Mouse (Mus musculus) spleen, adult 2 months (tissue): ENCODE measurements around the gene Hpd.

Source experiments
- CTCF ChIP-seq: fragments of 200-500 bp; IDR thresholded peaks from 2 replicates; pipeline ENCODE4 v1.5.1; 2011; ENCODE audit warnings: mild to moderate bottlenecking, inconsistent platforms; ENCODE audit not compliant: insufficient read depth, insufficient read length, insufficient replicate concordance; ENCODE audit errors: extremely low read depth
- POLR2A ChIP-seq: fragments of 200-500 bp; IDR thresholded peaks from 2 replicates; pipeline ENCODE4 v1.6.1; 2011; ENCODE audit warnings: low read depth, low read length, inconsistent platforms

DNA sequence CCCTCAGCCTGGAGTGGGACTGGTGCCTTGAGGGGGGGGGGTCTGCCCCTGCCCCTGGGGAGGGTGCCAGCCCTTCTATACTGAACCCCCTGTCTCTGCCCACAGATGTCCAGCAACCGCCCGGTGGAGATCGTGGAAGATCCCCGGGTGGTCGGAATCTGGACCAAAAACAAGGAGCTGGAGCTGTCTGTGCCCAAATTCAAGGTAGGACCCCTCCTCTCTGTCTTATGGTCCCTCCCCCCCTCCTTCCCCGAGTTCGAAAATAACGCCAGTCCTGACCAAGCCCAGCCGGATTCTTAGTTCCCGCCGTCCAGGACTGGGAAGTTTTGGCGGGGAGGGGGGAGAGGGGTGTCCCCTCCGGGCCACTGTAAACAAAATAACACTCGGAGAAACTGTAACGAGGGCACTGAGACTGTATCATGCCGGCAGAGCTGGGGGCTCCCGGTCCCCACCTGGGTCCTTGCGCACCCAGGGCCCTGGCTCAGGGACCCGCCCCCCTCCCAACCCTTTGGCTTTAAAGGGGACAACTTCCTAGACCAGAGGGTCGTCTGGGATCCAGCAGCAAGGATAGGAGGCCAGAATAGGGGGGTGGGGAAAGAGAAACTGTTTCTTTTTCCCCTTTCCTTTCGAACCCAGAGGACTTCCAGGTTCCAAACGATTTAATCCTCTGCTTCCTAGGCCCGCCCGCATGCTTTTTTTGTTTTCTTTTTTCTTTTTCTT, 39.1 kb downstream of the Hpd start:
- TF ChIP-seq POLR2A: no peak
- no peak for TF ChIP-seq CTCF
